Mouse (Mus musculus) testis, adult 2 months (tissue): Measurements from ENCODE around the gene Hist1h2be. TPM values are rescaled to one million over a fixed set of nuclear protein-coding genes. Genes with fewer than 3 reads are reported as not detected.

Experiments
- H3K27ac ChIP-seq: fragments of 200-500 bp; 2 replicates; pipeline ENCODE4 v1.5.1; 2012; ENCODE audit warnings: low read depth, low read length; ENCODE audit not compliant: control insufficient read depth, insufficient read depth
- H3K27me3 ChIP-seq: fragments of 200-500 bp; 2 replicates; pipeline ENCODE4 v1.6.1; 2012; ENCODE audit warnings: mild to moderate bottlenecking, low read length, moderate library complexity; ENCODE audit not compliant: control insufficient read depth, insufficient read depth
- H3K36me3 ChIP-seq: fragments of 200-500 bp; 2 replicates; pipeline ENCODE4 v1.6.1; 2012; ENCODE audit warnings: mild to moderate bottlenecking, low read length; ENCODE audit not compliant: control insufficient read depth, insufficient read depth
- H3K4me1 ChIP-seq: fragments of 200-500 bp; 2 replicates; pipeline ENCODE4 v1.6.1; 2012; ENCODE audit warnings: low read length; ENCODE audit not compliant: control insufficient read depth, insufficient read depth
- H3K4me3 ChIP-seq: fragments of 200-500 bp; 2 replicates; pipeline ENCODE4 v1.5.1; 2012; ENCODE audit warnings: low read depth, mild to moderate bottlenecking, low read length, moderate library complexity, mixed read lengths; ENCODE audit not compliant: control insufficient read depth
- CTCF ChIP-seq: fragments of 200-500 bp; IDR thresholded peaks from 2 replicates; pipeline ENCODE4 v1.5.1; 2012; ENCODE audit warnings: low read depth, mild to moderate bottlenecking, inconsistent platforms, low read length, moderate library complexity; ENCODE audit not compliant: control insufficient read depth, insufficient read depth, insufficient replicate concordance
- POLR2A ChIP-seq: fragments of 200-500 bp; IDR thresholded peaks from 2 replicates; pipeline ENCODE4 v1.6.1; 2012; ENCODE audit warnings: low read depth, mild to moderate bottlenecking, inconsistent platforms, low read length, moderate library complexity; ENCODE audit not compliant: control insufficient read depth
- polyA plus RNA-seq: library from polyadenylated mRNA; depleted of rRNA; stranded (reverse); fragments of >200 nt; gene quantifications from 2 replicates; pipeline ENCODE4 v1.2.3, GENCODE M21; 2012

Hist1h2be gene
- polyA plus RNA-seq, 1 experiment: 0.42 TPM

- Histone ChIP-seq H3K4me1 (peaks cover 3% of the 10 kb centered on the region; the same call in 1 of the 2 replicates), H3K36me3 (no peaks in the 10 kb centered on the region), H3K4me3 (peak overlapping the region; percentile 74), H3K27me3 (no peaks in the 10 kb centered on the region), H3K27ac (no peak overlapping the region; the same call in none of the 2 replicates)
- TF ChIP-seq CTCF (no peak), POLR2A (no peak)
These were observed 729 bp upstream of the Hist1h2be start for GRCm38 (mm10) chr13:23621532-23622174.

- H3K4me1 ChIP-seq: peaks cover 3% of the 10 kb centered on the region; the same call in 1 of the 2 replicates
- H3K27ac ChIP-seq: no peak overlapping the region
- no peak overlapping the region for H3K4me3 ChIP-seq
- no peaks in the 10 kb centered on the region for H3K27me3 ChIP-seq
- no peak for TF ChIP-seq CTCF
- TF ChIP-seq POLR2A: no peak
- H3K36me3 ChIP-seq: no peaks in the 10 kb centered on the region
These were observed 730 bp downstream of the Hist1h2be start for GRCm38 (mm10) chr13:23620056-23620732.

GRCm38 (mm10) chr13:23611638-23612037, 9.3 kb downstream of the Hist1h2be start:
- no peak overlapping the region for H3K27ac ChIP-seq
- H3K27me3 ChIP-seq: no peaks in the 10 kb centered on the region
- H3K36me3 ChIP-seq: no peaks in the 10 kb centered on the region
- no peak for TF ChIP-seq CTCF
- TF ChIP-seq POLR2A: no peak
- H3K4me1 ChIP-seq: no peaks in the 10 kb centered on the region
- H3K4me3 ChIP-seq: no peak overlapping the region

DNA sequence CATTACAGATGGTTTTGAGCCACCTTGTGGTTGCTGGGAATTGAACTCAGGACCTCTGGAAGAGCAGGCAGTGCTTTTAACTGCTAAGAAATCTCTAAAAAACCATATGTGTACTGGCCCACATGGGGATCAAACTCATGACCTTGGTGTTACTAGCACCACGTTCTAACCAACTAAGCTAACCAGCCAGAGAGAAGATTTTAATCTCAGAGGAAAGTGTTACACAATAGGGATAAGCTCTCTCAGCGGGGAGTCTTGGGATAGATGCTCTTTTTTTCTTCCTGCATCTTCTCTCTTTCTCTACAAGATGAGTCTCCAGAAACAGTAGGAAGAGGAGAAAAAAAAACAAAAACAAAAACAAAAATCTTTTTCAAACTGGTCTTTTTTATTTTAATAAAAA, 10.5 kb downstream of the Hist1h2be start:
- H3K4me1 ChIP-seq: no peaks in the 10 kb centered on the region
- H3K27ac ChIP-seq: no peak overlapping the region
- no peak overlapping the region for H3K4me3 ChIP-seq
- H3K36me3 ChIP-seq: no peaks in the 10 kb centered on the region
- no peaks in the 10 kb centered on the region for H3K27me3 ChIP-seq
- TF ChIP-seq POLR2A (no peak), CTCF (no peak)

- no peaks in the 10 kb centered on the region for H3K4me1 ChIP-seq
- no peak overlapping the region for H3K4me3 ChIP-seq
- H3K36me3 ChIP-seq: no peaks in the 10 kb centered on the region
- no peak overlapping the region for H3K27ac ChIP-seq
- no peaks in the 10 kb centered on the region for H3K27me3 ChIP-seq
- no peak for TF ChIP-seq CTCF
- TF ChIP-seq POLR2A: no peak
These were observed 11.1 kb downstream of the Hist1h2be start for GRCm38 (mm10) chr13:23609844-23610243.

GRCm38 (mm10) chr13:23609209-23609608, 11.7 kb downstream of the Hist1h2be start:
- Histone ChIP-seq H3K27ac (no peak overlapping the region), H3K4me3 (no peak overlapping the region), H3K27me3 (no peaks in the 10 kb centered on the region), H3K36me3 (no peaks in the 10 kb centered on the region), H3K4me1 (no peaks in the 10 kb centered on the region)
- TF ChIP-seq POLR2A (no peak), CTCF (no peak)

DNA sequence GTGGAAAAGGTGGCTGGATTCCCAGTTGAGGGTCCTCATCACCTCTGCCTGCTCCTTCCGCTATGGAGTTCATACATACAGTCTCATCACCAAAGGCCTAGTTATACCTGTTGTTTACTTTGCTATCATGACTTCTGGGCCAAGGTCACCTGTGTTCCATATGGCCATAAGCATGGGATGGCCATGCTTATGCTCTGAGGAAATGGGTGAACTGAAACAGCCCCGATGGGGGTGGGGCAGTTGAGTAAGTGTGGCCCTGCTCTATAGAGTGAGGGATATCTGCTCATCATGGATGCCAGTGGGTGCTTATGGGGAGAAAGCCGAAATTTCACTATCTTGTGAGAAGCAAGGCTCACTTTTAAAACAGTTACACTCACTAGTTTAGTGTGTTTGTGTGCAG, 15.9 kb downstream of the Hist1h2be start:
- H3K27me3 ChIP-seq: no peaks in the 10 kb centered on the region
- TF ChIP-seq POLR2A (no peak), CTCF (no peak)

More for the DNA sequence above, 15.9 kb downstream of the Hist1h2be start:
- Histone ChIP-seq H3K36me3 (no peaks in the 10 kb centered on the region), H3K4me3 (no peak overlapping the region), H3K4me1 (no peaks in the 10 kb centered on the region), H3K27ac (no peak overlapping the region)
